8 mouse cellular contexts compared by ENCODE assay signal in the genomic region with DNA sequence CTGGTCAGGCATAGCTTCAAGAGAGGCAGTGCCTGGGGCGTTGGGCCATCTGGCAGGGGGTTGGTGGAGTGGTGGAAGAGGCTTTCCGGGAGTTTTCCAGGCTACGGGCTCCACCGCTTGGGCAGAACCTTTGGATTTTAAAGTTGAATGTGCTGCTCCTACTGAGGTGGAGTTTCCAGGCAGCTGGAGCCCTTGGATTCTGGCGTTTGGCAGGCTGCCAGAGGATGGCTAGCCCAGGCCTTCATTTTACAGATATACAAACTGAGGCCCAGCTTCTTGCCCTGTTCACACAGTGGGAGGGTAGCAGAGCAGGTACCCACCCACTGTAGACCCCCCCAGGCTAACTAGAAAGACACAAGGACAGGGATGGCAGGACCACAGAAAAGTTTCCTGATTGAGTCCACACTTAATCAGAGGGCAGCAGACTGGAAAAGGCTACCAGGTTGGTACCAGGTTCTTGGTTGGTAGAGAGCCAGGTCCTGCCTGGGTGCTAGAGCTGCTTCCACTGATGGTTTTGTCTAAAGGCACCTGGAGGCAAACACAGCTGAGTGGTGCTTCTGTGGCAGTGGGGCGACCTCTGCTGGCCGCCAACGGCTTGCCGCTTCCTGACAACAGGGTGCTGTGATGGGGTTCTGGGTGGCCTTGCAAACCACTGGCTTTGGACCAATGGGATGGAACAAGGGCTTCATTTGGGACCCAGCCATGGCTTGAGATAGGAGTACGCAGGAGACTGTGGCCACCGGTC.
DNase-seq lines count a peak whose midpoint lies in the region; ATAC-seq lines count a peak whose summit lies in the region.

No protein-coding gene starts in this region.

- H3K9me3 ChIP-seq in hindbrain, embryonic 11.5 days (ENCODE audit: control insufficient read depth, low read length): no peaks in the 10 kb centered on the region
- H3K9me3 ChIP-seq in lung, embryonic 16.5 days (ENCODE audit: control insufficient read depth, low read length): no peaks in the 10 kb centered on the region

- peak; percentile 80 for DNase-seq in Muller cell, postnatal 12 days (ENCODE audit: inconsistent ontology term)
- peak; percentile 91 for DNase-seq in cerebellum, adult 9-11 months
- peak; percentile 76 to 84 for DNase-seq in frontal cortex, postnatal 10 days (ENCODE audit: low spot score in 2 of 2)
- peak; percentile 83 for DNase-seq in hindbrain, embryonic 11.5 days (ENCODE audit: low spot score)
- peak; percentile 82 for DNase-seq in layer of hippocampus, adult 9-11 months
- DNase-seq in ovary, postnatal 10 days (ENCODE audit: low spot score): peak; percentile 65
- DNase-seq in thymus, postnatal 10 days (ENCODE audit: low spot score in 2 of 2): peak; percentile 82 to 92

- peak overlapping the region; percentile 45; the same call in 1 of the 2 replicates for H3K27ac ChIP-seq in hindbrain, embryonic 11.5 days (ENCODE audit: low read depth, low read length)
- peak overlapping the region; percentile 55; the same call in 1 of the 2 replicates for H3K27ac ChIP-seq in lung, embryonic 16.5 days (ENCODE audit: low read length)

- ATAC-seq in hindbrain, embryonic 11.5 days (ENCODE audit: low FRiP score): peak; percentile 51; the same call in 1 of the 2 replicates
- ATAC-seq in lung, embryonic 16.5 days (ENCODE audit: low read depth): peak; percentile 79

- H3K36me3 ChIP-seq in hindbrain, embryonic 11.5 days (ENCODE audit: control insufficient read depth, insufficient read depth, low read length): no peaks in the 10 kb centered on the region
- H3K36me3 ChIP-seq in lung, embryonic 16.5 days (ENCODE audit: control insufficient read depth, insufficient read depth, low read length): 0 out of 2 replicates have a peak, but pooled peaks cover 2% of the 10 kb centered on the region

- H3K4me3 ChIP-seq in hindbrain, embryonic 11.5 days (ENCODE audit: low read depth, low read length): no peak overlapping the region
- H3K4me3 ChIP-seq in lung, embryonic 16.5 days (ENCODE audit: low read length): no peak overlapping the region

- no peaks in the 10 kb centered on the region for H3K27me3 ChIP-seq in hindbrain, embryonic 11.5 days (ENCODE audit: control insufficient read depth, insufficient read depth, low read length)
- no peaks in the 10 kb centered on the region for H3K27me3 ChIP-seq in lung, embryonic 16.5 days (ENCODE audit: control insufficient read depth, insufficient read depth, low read depth, low read length)

- H3K4me1 ChIP-seq in hindbrain, embryonic 11.5 days (replicated peaks; ENCODE audit: control insufficient read depth, insufficient read depth, low read length): peaks cover 3% of the 10 kb centered on the region; the same call in 1 of the 2 replicates
- H3K4me1 ChIP-seq in lung, embryonic 16.5 days (replicated peaks; ENCODE audit: control insufficient read depth, insufficient read depth, low read length): peaks cover 18% of the 10 kb centered on the region

- H3K4me2 ChIP-seq in hindbrain, embryonic 11.5 days (replicated peaks; ENCODE audit: low read depth, low read length): no peak overlapping the region
- no peak overlapping the region for H3K4me2 ChIP-seq in lung, embryonic 16.5 days (ENCODE audit: low read depth, low read length)

- WGBS in hindbrain, embryonic 11.5 days: 32% methylated on average over 11 of the region's 11 CpGs
- WGBS in lung, embryonic 16.5 days: 15% methylated on average over 11 of the region's 11 CpGs

- no peak overlapping the region for H3K9ac ChIP-seq in hindbrain, embryonic 11.5 days (ENCODE audit: low read depth, low read length)
- no peak overlapping the region for H3K9ac ChIP-seq in lung, embryonic 16.5 days (ENCODE audit: low read length)
